Mouse (Mus musculus): ENCODE results near the gene Arfgap3.
A peak's percentile ranks its signal among the peaks of the same experiment; 100 is the strongest.
"Not testable (repeated sequence)": the region's sequence is repeated elsewhere in the genome, so short reads cannot be mapped to it uniquely, and the experiment has no call there.

The Arfgap3 gene

DNA sequence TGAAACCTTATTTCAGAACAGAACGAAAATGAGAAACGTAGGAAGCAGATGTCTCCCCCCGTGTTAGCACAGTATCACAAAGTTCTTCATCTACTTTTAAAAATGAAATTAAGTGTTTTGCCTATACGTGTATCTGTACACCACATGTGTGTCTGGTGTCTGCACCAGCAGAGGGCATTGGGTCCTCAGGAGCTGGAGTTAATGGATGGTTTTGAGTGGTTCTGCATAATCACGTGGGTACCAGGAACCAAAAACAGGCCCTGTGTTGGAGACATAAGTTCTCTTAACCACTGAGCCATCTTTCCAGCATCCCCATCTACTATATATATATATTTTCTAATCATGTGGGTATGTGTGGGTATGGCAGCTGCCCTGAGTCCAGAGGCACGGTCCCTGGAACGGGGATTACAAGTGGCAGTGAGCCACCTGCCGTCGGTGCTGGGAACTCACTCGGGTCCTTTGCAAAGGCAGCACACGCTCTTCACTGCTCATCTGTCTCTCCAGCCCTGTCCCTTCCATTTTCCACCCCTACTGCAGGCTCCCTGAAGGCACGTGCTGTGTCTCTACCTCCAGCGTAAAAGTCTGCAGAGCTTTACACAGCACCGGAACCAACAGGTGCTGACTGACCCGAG, 4.0 kb downstream of the Arfgap3 start:
- no peak for DNase-seq (ENCODE audit: low spot score in 2 of 2)

DNA sequence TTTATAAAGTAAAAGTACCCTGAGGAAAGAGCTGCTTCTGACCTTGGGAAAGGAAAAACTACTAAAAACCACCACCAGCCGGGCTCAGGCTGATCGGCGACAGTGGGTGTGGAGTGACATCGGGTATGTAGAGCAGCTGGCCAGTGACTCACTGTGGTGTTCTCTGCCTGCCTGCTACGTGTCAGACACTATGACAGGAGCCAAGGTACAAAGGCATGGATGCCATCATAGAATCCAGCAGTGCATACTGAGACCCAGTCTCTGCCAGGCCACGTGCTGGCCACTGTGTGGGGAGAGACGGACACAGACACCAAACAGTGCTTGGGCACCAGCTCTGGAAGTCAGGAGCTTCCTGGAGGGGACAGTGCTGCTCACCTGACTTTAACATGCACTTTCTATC, 5.1 kb downstream of the Arfgap3 start:
- peak; percentile 60 for DNase-seq (ENCODE audit: low spot score in 2 of 2)

DNA sequence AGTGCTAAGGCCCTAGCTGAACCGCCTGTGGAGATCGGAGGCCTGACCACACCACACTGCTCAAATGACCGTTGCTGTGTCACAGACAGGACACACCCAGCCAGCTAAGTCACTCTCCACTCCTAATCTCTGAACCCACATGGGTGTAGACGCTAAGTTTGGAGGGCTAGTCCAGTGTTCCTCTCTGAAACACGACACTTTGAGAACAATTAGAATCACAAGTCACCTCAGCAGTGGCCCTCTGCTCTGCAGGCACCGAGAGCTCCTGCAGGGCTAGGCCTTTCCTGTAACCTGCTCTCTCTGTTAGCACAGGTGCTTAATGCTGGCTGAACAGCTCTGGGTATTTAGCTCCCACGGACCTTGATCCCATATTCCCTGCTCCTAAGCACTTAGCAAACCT, 5.9 kb downstream of the Arfgap3 start:
- DNase-seq (ENCODE audit: low spot score in 2 of 2), result peak in 1 of 2 experiments; percentile 25

GRCm38 (mm10) chr15:83338908-83339307, 11.1 kb downstream of the Arfgap3 start:
- DNase-seq (ENCODE audit: low spot score in 2 of 2), result no peak

GRCm38 (mm10) chr15:83337903-83338870, 11.9 kb downstream of the Arfgap3 start:
- no peak for DNase-seq (ENCODE audit: low spot score in 2 of 2)

DNA sequence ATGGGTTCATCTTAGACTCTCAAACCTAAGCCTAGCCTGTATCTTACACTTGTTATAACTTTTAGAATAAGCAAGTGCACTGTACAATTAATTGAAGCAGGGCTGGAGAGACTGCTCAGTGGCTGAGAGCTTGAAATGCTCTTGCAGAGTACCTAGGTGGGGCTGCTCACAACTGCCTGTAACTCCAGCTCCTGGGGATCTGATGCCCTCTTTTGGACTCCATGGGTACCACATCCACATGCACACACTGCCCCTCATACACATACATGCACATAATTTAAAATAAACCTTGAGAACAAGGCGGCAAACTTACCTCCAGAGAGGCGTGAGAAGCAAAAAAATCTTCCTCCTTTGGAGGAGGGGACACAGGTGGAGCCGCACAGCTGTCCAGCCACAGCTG, 17.7 kb downstream of the Arfgap3 start:
- DNase-seq (ENCODE audit: low spot score in 2 of 2), result no peak

- no peak for DNase-seq (ENCODE audit: low spot score in 2 of 2)
Measured at GRCm38 (mm10) chr15:83328952-83329351, 21.1 kb downstream of the Arfgap3 start.

DNA sequence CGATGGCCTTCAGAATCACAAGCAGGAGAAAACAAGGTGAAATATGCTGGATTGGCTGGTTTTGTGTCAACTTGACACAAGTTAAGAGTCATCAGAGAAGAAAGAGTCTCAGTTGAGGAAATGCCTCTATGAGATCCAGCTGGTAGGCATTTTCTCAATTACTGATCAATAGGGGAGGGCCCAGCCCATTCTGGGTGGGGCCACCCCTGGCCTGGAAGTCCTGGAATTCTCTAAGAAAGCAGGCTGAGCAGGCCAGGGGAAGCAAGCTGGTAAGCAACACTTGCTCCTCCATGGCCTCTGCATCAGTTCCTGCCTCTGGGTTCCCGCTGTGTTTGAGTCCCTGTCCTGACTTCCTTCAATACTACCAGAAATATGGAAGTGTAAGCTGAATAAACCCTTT, 27.0 kb downstream of the Arfgap3 start:
- no peak for DNase-seq (ENCODE audit: low spot score in 2 of 2)

DNA sequence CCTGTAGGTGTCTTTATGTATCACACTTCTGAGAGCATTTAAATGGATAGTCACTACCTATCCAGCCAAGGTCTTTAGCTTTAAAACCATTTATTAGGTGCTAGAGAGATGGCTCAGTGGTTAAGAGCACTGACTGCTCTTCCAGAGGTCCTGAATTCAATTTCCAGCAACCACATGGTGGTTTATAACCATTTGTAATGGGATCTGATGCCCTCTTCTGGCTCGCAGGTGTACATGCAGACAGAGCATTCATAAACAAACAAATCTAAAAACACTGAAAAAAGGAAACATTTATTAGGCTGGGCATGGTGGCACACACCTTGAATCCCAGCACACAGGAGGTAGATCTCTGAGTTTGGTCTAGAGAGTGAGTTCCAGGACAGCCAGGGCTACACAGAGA, 35.1 kb downstream of the Arfgap3 start:
- no peak for DNase-seq (ENCODE audit: low spot score in 2 of 2)

GRCm38 (mm10) chr15:83309878-83310277, 40.2 kb downstream of the Arfgap3 start:
- DNase-seq (ENCODE audit: low spot score in 2 of 2), result no peak

DNA sequence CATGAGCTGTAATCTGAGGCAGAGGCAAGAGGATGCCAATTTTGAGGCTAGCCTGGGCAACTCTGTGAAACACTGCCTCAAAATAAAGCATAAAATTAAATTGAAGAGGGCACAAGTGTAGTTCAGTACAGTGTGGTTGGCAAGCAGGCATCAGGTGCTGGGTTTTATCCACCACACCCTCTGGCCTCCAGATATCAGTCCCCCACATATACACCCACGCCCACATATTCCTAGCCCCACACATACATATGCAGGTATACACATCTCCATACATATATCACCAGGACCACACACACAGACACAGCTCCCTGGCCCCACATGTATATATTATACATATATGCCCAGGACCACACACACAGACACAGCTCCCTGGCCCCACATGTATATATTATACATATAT, 41.3 kb downstream of the Arfgap3 start:
- not testable (repeated sequence) for DNase-seq (ENCODE audit: low spot score in 2 of 2)

- no peak for DNase-seq (ENCODE audit: low spot score in 2 of 2)
Measured at GRCm38 (mm10) chr15:83306181-83306580, 43.9 kb downstream of the Arfgap3 start.

GRCm38 (mm10) chr15:83305192-83305921, 44.7 kb downstream of the Arfgap3 start:
- DNase-seq (ENCODE audit: low spot score in 2 of 2), result peak; percentile 55 to 64

DNA sequence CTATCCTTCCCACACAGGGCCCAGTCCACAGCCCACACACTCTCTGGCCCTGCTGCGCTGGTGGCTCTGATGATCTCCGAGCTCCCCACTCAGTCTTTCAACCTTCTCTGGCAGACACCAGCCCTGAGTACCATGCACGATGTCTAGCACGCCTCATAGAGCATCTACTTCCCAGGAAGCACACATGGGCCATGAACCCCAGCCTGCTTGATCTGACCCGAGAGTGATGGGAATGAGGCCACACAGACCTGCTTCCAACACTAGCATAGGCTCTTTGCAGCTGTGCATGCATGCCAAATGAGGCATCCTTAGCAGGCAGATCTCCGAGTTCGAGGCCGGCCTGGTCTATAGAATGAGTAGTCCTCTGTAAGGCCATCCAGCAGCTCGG, 45.2 kb downstream of the Arfgap3 start:
- DNase-seq (ENCODE audit: low spot score in 2 of 2), result no peak

GRCm38 (mm10) chr15:83303656-83304484, 46.2 kb downstream of the Arfgap3 start:
- peak; percentile 45 to 59 for DNase-seq (ENCODE audit: low spot score in 2 of 2)

DNA sequence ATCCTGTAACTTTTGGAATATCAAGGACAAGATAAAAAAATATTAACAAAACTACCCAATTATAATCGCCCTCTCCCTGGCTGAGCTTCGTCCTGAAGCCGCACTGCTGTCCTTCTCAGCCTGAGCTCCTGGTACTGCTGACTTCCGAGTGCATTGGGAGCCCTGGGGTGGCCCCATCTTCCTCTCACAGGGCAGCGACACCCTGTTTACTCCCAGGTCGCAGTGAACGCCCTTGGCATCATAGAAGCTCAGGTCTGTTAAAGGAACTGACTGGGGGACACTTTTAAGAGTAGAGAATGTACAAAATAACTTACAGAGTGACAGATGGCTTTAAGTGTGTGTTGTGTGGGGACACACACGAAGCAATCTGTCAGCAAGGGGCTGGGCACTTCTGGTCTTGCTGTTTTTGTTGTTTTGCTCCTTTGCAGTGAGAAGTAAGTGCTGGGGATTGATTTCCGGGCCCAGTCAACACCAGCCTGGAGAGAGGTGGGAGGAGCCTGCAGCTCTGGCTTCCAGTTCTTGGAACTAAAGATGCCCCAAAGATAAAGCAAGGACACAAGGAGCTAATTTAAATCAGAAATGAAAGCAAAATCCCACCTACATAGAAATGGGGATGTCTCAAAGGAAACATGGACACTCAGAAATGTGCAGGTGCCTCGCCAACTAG, 50.0 kb downstream of the Arfgap3 start:
- DNase-seq (ENCODE audit: low spot score in 2 of 2), result no peak

DNA sequence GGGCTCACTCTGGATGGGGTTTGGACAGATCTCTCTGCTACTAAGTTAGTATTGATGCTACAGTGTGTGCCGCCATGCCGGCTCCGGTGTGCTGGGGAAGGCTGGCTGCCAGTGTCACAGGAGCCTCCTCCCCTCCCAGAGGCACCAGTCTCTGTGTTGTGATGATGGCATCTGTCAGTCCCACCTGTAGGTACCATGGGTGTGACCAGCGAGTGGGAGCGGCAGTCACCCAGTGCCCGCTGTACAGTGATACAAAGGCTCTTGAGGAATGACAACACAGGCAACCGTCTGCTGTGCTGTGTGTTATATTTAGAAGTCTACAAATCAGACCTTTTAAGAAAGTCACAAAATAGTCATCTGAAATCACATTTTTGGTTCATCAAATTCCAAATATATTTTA, 50.6 kb downstream of the Arfgap3 start:
- DNase-seq (ENCODE audit: low spot score in 2 of 2), result no peak

DNA sequence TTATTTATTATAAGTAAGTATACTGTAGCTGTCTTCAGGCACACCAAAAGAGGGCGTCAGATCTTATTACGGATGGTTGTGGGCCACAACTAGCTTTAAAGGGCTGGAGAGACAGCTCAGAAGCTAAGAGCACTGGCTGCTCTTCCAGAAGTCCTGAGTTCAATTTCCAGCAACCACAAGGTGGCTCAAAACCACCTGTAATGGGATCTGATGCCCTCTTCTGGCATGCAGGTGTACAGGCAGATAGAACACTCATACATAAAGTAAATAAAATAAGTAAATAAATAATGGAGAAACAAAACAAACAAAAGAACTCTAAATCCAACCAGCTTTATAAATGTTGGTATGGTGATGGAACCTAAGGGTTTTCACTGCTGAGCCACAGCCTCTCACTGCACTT, 51.2 kb downstream of the Arfgap3 start:
- DNase-seq (ENCODE audit: low spot score in 2 of 2), result no peak

DNA sequence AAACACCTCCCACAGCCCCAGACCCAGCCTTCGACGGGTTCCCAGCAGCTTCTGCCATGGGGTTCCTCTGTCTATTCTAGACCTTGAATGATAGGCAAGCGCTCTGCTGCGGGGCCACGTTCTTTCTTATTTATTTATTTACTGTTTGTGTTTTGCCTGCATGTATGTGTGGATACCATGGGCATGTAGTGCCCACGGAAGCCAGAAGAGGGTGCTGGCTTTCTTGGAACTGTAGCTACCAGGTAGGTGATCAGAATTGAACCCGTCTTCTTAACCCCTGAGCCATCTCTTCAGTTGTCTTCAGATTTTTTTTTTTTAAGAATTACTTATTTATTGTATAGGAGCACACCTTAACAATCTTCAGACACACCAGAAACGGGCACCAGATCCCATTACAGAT, 51.7 kb downstream of the Arfgap3 start:
- no peak for DNase-seq (ENCODE audit: low spot score in 2 of 2)

DNA sequence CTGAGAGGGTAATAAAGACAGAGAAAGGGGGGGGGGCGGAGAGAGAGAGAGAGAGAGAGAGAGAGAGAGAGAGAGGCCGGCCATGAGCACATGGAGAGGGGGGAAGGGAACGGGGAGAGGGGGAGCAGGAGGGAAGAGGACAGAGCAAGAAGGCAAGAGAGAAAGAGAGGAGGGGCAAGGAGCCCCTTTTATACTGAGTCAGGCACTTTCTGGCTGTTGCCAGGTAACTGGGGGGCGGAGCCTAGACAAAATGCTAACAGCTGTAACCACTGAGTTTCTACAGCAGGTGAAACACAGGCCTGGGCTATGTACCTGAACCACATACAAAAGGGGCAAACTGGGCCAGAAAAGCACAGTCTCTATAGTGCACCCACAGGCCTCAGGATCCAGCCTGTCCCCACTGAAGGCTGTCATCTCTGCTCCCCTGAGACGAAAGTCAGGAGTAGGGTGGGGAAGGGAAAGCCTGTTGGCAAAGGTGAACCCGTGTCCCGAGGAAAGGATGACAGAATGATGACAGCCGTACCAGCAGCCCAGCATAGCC, 53.2 kb downstream of the Arfgap3 start:
- DNase-seq (ENCODE audit: low spot score in 2 of 2), result no peak

DNA sequence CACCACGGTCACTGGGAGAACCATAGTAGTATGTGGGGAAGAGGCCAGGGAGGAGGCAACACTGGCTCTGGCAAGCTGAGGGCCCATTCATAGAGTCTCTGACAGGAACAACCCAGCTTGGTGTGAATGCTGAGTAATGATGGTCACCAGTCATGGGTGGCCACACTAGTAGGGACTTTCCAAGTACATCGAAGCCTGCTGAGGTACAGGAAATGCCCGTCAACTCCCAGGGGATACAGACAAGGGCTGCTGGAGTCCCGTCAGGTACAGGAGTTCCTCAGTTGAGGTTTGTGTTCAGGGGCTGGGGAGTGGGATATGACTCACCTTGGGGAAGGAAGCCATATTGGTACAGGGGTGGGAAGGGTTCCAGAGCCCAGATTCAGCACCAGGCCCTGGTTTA, 54.0 kb downstream of the Arfgap3 start:
- no peak for DNase-seq (ENCODE audit: low spot score in 2 of 2)

All from heart, adult 9 months (tissue).